8 mouse cellular contexts compared by ENCODE assay signal in genomic region chr13:41345756-41346155, GRCm38 (mm10).
DNase-seq lines count a peak whose midpoint lies in the region; ATAC-seq and TF ChIP-seq lines count a peak whose summit lies in the region.
"Had no signal": no experiment of that assay in that cellular context is flagged by ENCODE, and none has a peak within 500 bp of the region (broad histone marks: within the 10 kb centered on the region; RNA-seq: fewer than 3 reads in every experiment).

No protein-coding gene starts in this region.

- peaks cover 3% of the 10 kb centered on the region; the same call in 1 of the 2 replicates for H3K79me2 ChIP-seq in heart, adult 2 months (replicated peaks; ENCODE audit: control insufficient read depth, insufficient read depth, low read length)

- no peaks in the 10 kb centered on the region for H3K9me3 ChIP-seq in heart, postnatal 0 days (replicated peaks; ENCODE audit: control insufficient read depth, low read length)
- H3K9me3 ChIP-seq in kidney, embryonic 16.5 days (ENCODE audit: low read length), result no peaks in the 10 kb centered on the region

- peak; percentile 17; the same call in 1 of the 2 replicates for TF ChIP-seq POLR2A in heart, adult 2 months (IDR thresholded peaks at IDR 0.05; ENCODE audit: insufficient read depth, low read depth, low read length)

- H3K4me3 ChIP-seq in heart, adult 2 months, result 0 out of 2 replicates have a peak overlapping the region, but pooled peaks have one; percentile 2
- H3K4me3 ChIP-seq in heart, postnatal 0 days (ENCODE audit: low read depth, low read length), result no peak overlapping the region
- H3K4me3 ChIP-seq in kidney, embryonic 16.5 days (ENCODE audit: low read length), result no peak overlapping the region

- peak overlapping the region; percentile 88 for H3K27ac ChIP-seq in heart, adult 2 months
- H3K27ac ChIP-seq in heart, postnatal 0 days (ENCODE audit: low read depth), result peak overlapping the region; percentile 83
- H3K27ac ChIP-seq in kidney, embryonic 16.5 days (ENCODE audit: low read length), result peak overlapping the region; percentile 66

- H3K9ac ChIP-seq in heart, adult 2 months (ENCODE audit: low read depth, low read length), result no peak overlapping the region
- H3K9ac ChIP-seq in heart, postnatal 0 days (replicated peaks; ENCODE audit: low read depth, low read length), result no peak overlapping the region; the same call in 1 of the 2 replicates
- H3K9ac ChIP-seq in kidney, embryonic 16.5 days (replicated peaks; ENCODE audit: low read length), result no peak overlapping the region

- peaks cover 40% of the 10 kb centered on the region for H3K4me1 ChIP-seq in heart, adult 2 months (ENCODE audit: control insufficient read depth, insufficient read depth, low read length)
- peaks cover 71% of the 10 kb centered on the region for H3K4me1 ChIP-seq in heart, postnatal 0 days (ENCODE audit: control insufficient read depth, insufficient read depth)
- H3K4me1 ChIP-seq in kidney, embryonic 16.5 days (ENCODE audit: insufficient read depth, low read length), result peaks cover 63% of the 10 kb centered on the region

- WGBS in heart, adult 2 months, result 22% methylated on average over 7 of the region's 7 CpGs
- 28% methylated on average over 7 of the region's 7 CpGs for WGBS in heart, postnatal 0 days
- 60% methylated on average over 7 of the region's 7 CpGs for WGBS in kidney, embryonic 16.5 days

- peak overlapping the region; percentile 42 for H3K4me2 ChIP-seq in heart, postnatal 0 days (ENCODE audit: low read depth, low read length)
- no peak overlapping the region for H3K4me2 ChIP-seq in kidney, embryonic 16.5 days (replicated peaks; ENCODE audit: low read depth, low read length)

- TF ChIP-seq EP300 in heart, adult 2 months (IDR thresholded peaks at IDR 0.05; ENCODE audit: insufficient read depth, low read depth, low read length), result 0 out of 2 replicates have a peak, but pooled peaks have one; percentile 25
- peak; percentile 53; the same call in 1 of the 2 replicates for TF ChIP-seq EP300 in heart, postnatal 0 days (IDR thresholded peaks at IDR 0.05; ENCODE audit: low read depth)

- H3K27me3 ChIP-seq in heart, adult 2 months (ENCODE audit: control insufficient read depth, insufficient read depth, low read length), result no peaks in the 10 kb centered on the region
- no peaks in the 10 kb centered on the region for H3K27me3 ChIP-seq in heart, postnatal 0 days (ENCODE audit: control insufficient read depth, insufficient read depth, low read length)
- no peaks in the 10 kb centered on the region for H3K27me3 ChIP-seq in kidney, embryonic 16.5 days (ENCODE audit: insufficient read depth, low read length)

- intact Hi-C loops in heart, adult 2 months (cut with DNase I), result loop anchor here (2.0 kb wide), 1 partner anchor 121 kb away; no protein-coding TSS in a partner anchor
- intact Hi-C loops in left cerebral cortex, postnatal 36 days (cut with DNase I), result no loop called here

- peak; percentile 48 to 74 for DNase-seq in heart, adult 2 months
- peak; percentile 92 for DNase-seq in heart, postnatal 0 days (ENCODE audit: low spot score)
- peak; percentile 18 to 59 for DNase-seq in natural killer cell, adult 2 months (ENCODE audit: low spot score in 2 of 2)
- no peak for DNase-seq in left cerebral cortex, postnatal 36 days (ENCODE audit: low spot score in 2 of 2)
- DNase-seq in cerebellum, postnatal 25 days, result no peak
- DNase-seq: cerebellum, postnatal 36 days had no signal

- peaks cover 60% of the 10 kb centered on the region for H3K36me3 ChIP-seq in heart, adult 2 months (ENCODE audit: control insufficient read depth, insufficient read depth, low read length)
- 0 out of 2 replicates have a peak, but pooled peaks cover 4% of the 10 kb centered on the region for H3K36me3 ChIP-seq in heart, postnatal 0 days (replicated peaks; ENCODE audit: control insufficient read depth, insufficient read depth, low read length)
- peaks cover 5% of the 10 kb centered on the region; the same call in 1 of the 2 replicates for H3K36me3 ChIP-seq in kidney, embryonic 16.5 days (ENCODE audit: insufficient read depth, low read length)

- peak; percentile 84 for ATAC-seq in heart, postnatal 0 days (ENCODE audit: insufficient read depth, low read depth)
- peak; percentile 33; the same call in 1 of the 2 replicates for ATAC-seq in kidney, embryonic 16.5 days (ENCODE audit: low FRiP score, low TSS enrichment)
- ATAC-seq in activated CD4-positive, CD25-positive, alpha-beta regulatory T cell, adult 4 months, result no peak

- peak; percentile 44 for TF ChIP-seq CTCF in heart, adult 2 months (IDR thresholded peaks at IDR 0.05)
- TF ChIP-seq CTCF in heart, postnatal 0 days (IDR thresholded peaks at IDR 0.05; ENCODE audit: low read depth), result no peak

Comparison
In these comparisons a context has a peak if more than half of its experiments do, and no peak if none do; other contexts are left out.
1. DNase-seq: peak in heart, adult 2 months (2 of 2), heart, postnatal 0 days (single experiment) and natural killer cell, adult 2 months (2 of 2); none in left cerebral cortex, postnatal 36 days (0 of 2) and cerebellum, postnatal 25 days (0 of 2).
2. Peak in every context shown above with its lines, with median percentiles within 50 percentile points of each other: H3K27ac ChIP-seq.